8 mouse cellular contexts compared by ENCODE assay signal in the genomic region with DNA sequence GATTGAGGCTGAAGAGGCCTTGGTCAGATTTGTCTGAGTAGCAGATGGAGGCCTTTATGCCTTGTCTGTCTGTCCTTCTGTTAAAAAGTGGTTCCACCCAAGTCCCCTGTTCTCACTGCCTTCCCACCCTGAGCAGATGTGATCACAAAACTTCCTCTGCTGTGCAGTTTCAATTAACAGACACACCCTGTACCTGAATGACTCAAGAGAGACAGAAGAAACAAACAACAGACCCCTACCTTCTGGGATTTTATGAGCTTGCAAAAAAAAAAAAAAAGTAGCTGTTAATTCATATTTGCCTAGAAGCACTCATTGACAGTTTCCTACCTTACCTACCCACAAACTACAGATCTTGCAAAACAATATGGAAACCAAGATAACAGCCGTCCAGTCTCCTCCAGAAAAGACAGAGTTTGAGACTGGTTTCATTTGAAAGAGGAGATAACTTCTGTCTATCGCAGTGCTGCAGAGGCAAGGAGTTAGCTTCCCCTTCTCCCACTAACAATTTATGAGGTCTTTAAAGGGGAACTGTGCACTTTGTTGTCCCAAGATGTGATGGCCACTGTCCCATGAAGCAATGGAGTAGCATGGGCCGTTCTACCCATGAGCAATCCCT. TPM values are rescaled to one million over a fixed set of nuclear protein-coding genes. Genes with fewer than 3 reads are reported as not detected.
DNase-seq lines count a peak whose midpoint lies in the region; ATAC-seq and TF ChIP-seq lines count a peak whose summit lies in the region.

No protein-coding gene starts in this region.

- peak overlapping the region; percentile 91 for H3K9ac ChIP-seq in heart, postnatal 0 days (replicated peaks; ENCODE audit: low read depth, low read length)

- H3K27me3 ChIP-seq in heart, postnatal 0 days (ENCODE audit: control insufficient read depth, insufficient read depth, low read length) = no peaks in the 10 kb centered on the region
- no peaks in the 10 kb centered on the region for H3K27me3 ChIP-seq in megakaryocyte, embryonic 14.5 days (replicated peaks)

- no peak for TF ChIP-seq CTCF in heart, postnatal 0 days (IDR thresholded peaks at IDR 0.05; ENCODE audit: low read depth)

- peaks cover 19% of the 10 kb centered on the region; the same call in 1 of the 2 replicates for H3K4me1 ChIP-seq in heart, postnatal 0 days (ENCODE audit: control insufficient read depth, insufficient read depth)
- H3K4me1 ChIP-seq in megakaryocyte, embryonic 14.5 days = peaks cover 48% of the 10 kb centered on the region

- DNase-seq in heart, adult 18-20 months = peak; percentile 29 to 35
- no peak for DNase-seq in heart, adult 9 months (ENCODE audit: low spot score in 2 of 2)
- peak; percentile 100 for DNase-seq in MEL-GATA-1-ER (ENCODE audit: extremely low read depth, low read depth)
- DNase-seq in heart, postnatal 0 days (ENCODE audit: low spot score) = no peak
- DNase-seq in cerebellum, adult 8-10 months = no peak
- DNase-seq in adipocyte (ENCODE audit: low spot score) = no peak
- DNase-seq in MN1 (ENCODE audit: low spot score) = no peak

- H3K9me3 ChIP-seq in heart, postnatal 0 days (replicated peaks; ENCODE audit: control insufficient read depth, low read length) = no peaks in the 10 kb centered on the region
- H3K9me3 ChIP-seq in megakaryocyte, embryonic 14.5 days = no peaks in the 10 kb centered on the region

- no peak for TF ChIP-seq EP300 in heart, postnatal 0 days (IDR thresholded peaks at IDR 0.05; ENCODE audit: low read depth)

- WGBS in heart, postnatal 0 days = 49% methylated on average over 3 of the region's 3 CpGs

- H3K27ac ChIP-seq in heart, postnatal 0 days (ENCODE audit: low read depth) = peak overlapping the region; percentile 97

- H3K4me3 ChIP-seq in heart, postnatal 0 days (ENCODE audit: low read depth, low read length) = peak overlapping the region; percentile 80
- peak overlapping the region; percentile 98 for H3K4me3 ChIP-seq in megakaryocyte, embryonic 14.5 days (replicated peaks)

- H3K4me2 ChIP-seq in heart, postnatal 0 days (ENCODE audit: low read depth, low read length) = peak overlapping the region; percentile 73

- ATAC-seq in heart, postnatal 0 days (ENCODE audit: insufficient read depth, low read depth) = no peak

- peaks cover 17% of the 10 kb centered on the region for H3K36me3 ChIP-seq in heart, postnatal 0 days (replicated peaks; ENCODE audit: control insufficient read depth, insufficient read depth, low read length)
- H3K36me3 ChIP-seq in megakaryocyte, embryonic 14.5 days (replicated peaks; ENCODE audit: low read length) = peaks cover 17% of the 10 kb centered on the region

RNA-seq across cellular contexts. Expression of gene S1pr1, which starts 1.1 kb away (rescaled TPM):
- 10 to 100 TPM; 66.2 to 69.4 TPM for total RNA-seq in heart, adult 18-20 months (2021)
- total RNA-seq in heart, postnatal 0 days (2014; rRNA removed; ENCODE audit: low replicate concordance) = 160 and 192 TPM in 2 replicates
- 66.1 and 74.6 TPM in 2 replicates for polyA plus RNA-seq in heart, postnatal 0 days (2015; fragmentation: Nextera tagmentation; extraction: Ambion mirVana)
- polyA plus RNA-seq in megakaryocyte, embryonic 14.5 days (2012; ENCODE audit: insufficient read depth, low replicate concordance) = 2.3 TPM in 1 of 2 replicates, not detected in the other

Comparison
In these comparisons a context has a peak if more than half of its experiments do, and no peak if none do; other contexts are left out.
1. DNase-seq: peak in heart, adult 18-20 months (2 of 2) and MEL-GATA-1-ER (single experiment); none in heart, adult 9 months (0 of 2), heart, postnatal 0 days (single experiment), cerebellum, adult 8-10 months (single experiment), adipocyte (single experiment) and MN1 (single experiment).